Mouse (Mus musculus) ES-Bruce4 (cell line): Measurements from ENCODE around the gene Ccdc13. TPM values are rescaled to one million over a fixed set of nuclear protein-coding genes. Genes with fewer than 3 reads are reported as not detected.

Experiments
- H3K27ac ChIP-seq: 2 replicates; pipeline ENCODE4 v1.5.1; 2012; ENCODE audit warnings: low read length, inconsistent platforms; ENCODE audit not compliant: insufficient read depth
- H3K27me3 ChIP-seq: 2 replicates; pipeline ENCODE4 v1.6.1; 2012; ENCODE audit warnings: mild to moderate bottlenecking, low read length, inconsistent platforms; ENCODE audit not compliant: control insufficient read depth, poor library complexity, insufficient read depth, severe bottlenecking
- H3K36me3 ChIP-seq: 2 replicates; pipeline ENCODE4 v1.6.1; 2012; ENCODE audit warnings: inconsistent platforms, mild to moderate bottlenecking, low read length, moderate library complexity; ENCODE audit not compliant: control insufficient read depth, poor library complexity, insufficient read depth, severe bottlenecking
- H3K4me1 ChIP-seq: one replicate; pipeline ENCODE4 v1.8.1; 2011; ENCODE audit warnings: low read length; ENCODE audit not compliant: control insufficient read depth, insufficient read depth
- H3K4me3 ChIP-seq: 2 replicates; pipeline ENCODE4 v1.5.1; 2011; ENCODE audit warnings: low read depth, mild to moderate bottlenecking, low read length
- H3K9ac ChIP-seq: 2 replicates; pipeline ENCODE4 v1.6.1; 2012; ENCODE audit warnings: low read depth, mild to moderate bottlenecking, inconsistent platforms; ENCODE audit not compliant: poor library complexity, severe bottlenecking
- H3K9me3 ChIP-seq: replicated peaks from 2 replicates; pipeline ENCODE4 v1.6.1; 2012; ENCODE audit warnings: mild to moderate bottlenecking, low read length, inconsistent platforms; ENCODE audit not compliant: control insufficient read depth, poor library complexity, insufficient read depth, severe bottlenecking
- CTCF ChIP-seq: IDR thresholded peaks from one replicate; pipeline ENCODE4 v1.8.1; 2011; ENCODE audit warnings: low read depth, low read length
- EP300 ChIP-seq: IDR thresholded peaks from 2 replicates; pipeline ENCODE4 v1.6.1; 2011; ENCODE audit warnings: low read depth, low read length; ENCODE audit not compliant: insufficient read depth
- POLR2A ChIP-seq: IDR thresholded peaks from one replicate; pipeline ENCODE4 v1.8.1; 2011; ENCODE audit warnings: low read length; ENCODE audit not compliant: insufficient read depth
- polyA plus RNA-seq: library from polyadenylated mRNA; stranded (reverse); fragments of >200 nt; gene quantifications from 2 replicates; pipeline ENCODE4 v1.2.4, GENCODE M21; 2011; ENCODE audit warnings: low read depth; ENCODE audit not compliant: missing spikeins, insufficient read depth, insufficient read length

The Ccdc13 gene
- polyA plus RNA-seq, 1 experiment = 0.85 TPM

GRCm38 (mm10) chr9:121823991-121824390, 15.3 kb downstream of the Ccdc13 start:
- TF ChIP-seq EP300 = no peak
- TF ChIP-seq POLR2A = no peak
- no peak for TF ChIP-seq CTCF
- H3K4me1 ChIP-seq = no peaks in the 10 kb centered on the region
- no peaks in the 10 kb centered on the region for H3K9me3 ChIP-seq
- no peaks in the 10 kb centered on the region for H3K36me3 ChIP-seq
- H3K27ac ChIP-seq = no peak overlapping the region
- no peak overlapping the region for H3K9ac ChIP-seq
- no peaks in the 10 kb centered on the region for H3K27me3 ChIP-seq
- H3K4me3 ChIP-seq = no peak overlapping the region

GRCm38 (mm10) chr9:121823051-121823450, 16.2 kb downstream of the Ccdc13 start:
- Histone ChIP-seq H3K9ac (no peak overlapping the region), H3K4me3 (no peak overlapping the region), H3K27me3 (no peaks in the 10 kb centered on the region), H3K9me3 (no peaks in the 10 kb centered on the region), H3K27ac (no peak overlapping the region), H3K4me1 (no peaks in the 10 kb centered on the region), H3K36me3 (no peaks in the 10 kb centered on the region)
- TF ChIP-seq POLR2A (no peak), CTCF (no peak), EP300 (no peak)

- H3K36me3 ChIP-seq = no peaks in the 10 kb centered on the region
- no peak overlapping the region for H3K9ac ChIP-seq
- H3K4me1 ChIP-seq = no peaks in the 10 kb centered on the region
- no peaks in the 10 kb centered on the region for H3K27me3 ChIP-seq
- H3K9me3 ChIP-seq = no peaks in the 10 kb centered on the region
- TF ChIP-seq POLR2A (no peak), CTCF (no peak), EP300 (no peak)
- no peak overlapping the region for H3K27ac ChIP-seq
- no peak overlapping the region for H3K4me3 ChIP-seq
These were observed 16.7 kb downstream of the Ccdc13 start for GRCm38 (mm10) chr9:121822585-121822991.

GRCm38 (mm10) chr9:121820765-121821164, 18.5 kb downstream of the Ccdc13 start:
- no peak overlapping the region for H3K27ac ChIP-seq
- H3K4me1 ChIP-seq = no peaks in the 10 kb centered on the region
- no peak overlapping the region for H3K9ac ChIP-seq
- no peaks in the 10 kb centered on the region for H3K36me3 ChIP-seq
- H3K4me3 ChIP-seq = no peak overlapping the region
- TF ChIP-seq EP300 = no peak
- TF ChIP-seq CTCF = no peak
- TF ChIP-seq POLR2A = no peak
- no peaks in the 10 kb centered on the region for H3K27me3 ChIP-seq
- H3K9me3 ChIP-seq = no peaks in the 10 kb centered on the region

GRCm38 (mm10) chr9:121819771-121820471, 19.3 kb downstream of the Ccdc13 start:
- no peak overlapping the region for H3K27ac ChIP-seq
- H3K9ac ChIP-seq = no peak overlapping the region
- H3K9me3 ChIP-seq = no peaks in the 10 kb centered on the region
- no peaks in the 10 kb centered on the region for H3K36me3 ChIP-seq
- no peak overlapping the region for H3K4me3 ChIP-seq
- no peaks in the 10 kb centered on the region for H3K4me1 ChIP-seq
- TF ChIP-seq CTCF (no peak), EP300 (no peak), POLR2A (no peak)
- no peaks in the 10 kb centered on the region for H3K27me3 ChIP-seq

GRCm38 (mm10) chr9:121819073-121819770, 20.0 kb downstream of the Ccdc13 start:
- H3K27me3 ChIP-seq = no peaks in the 10 kb centered on the region
- no peak overlapping the region for H3K27ac ChIP-seq
- no peaks in the 10 kb centered on the region for H3K9me3 ChIP-seq
- TF ChIP-seq POLR2A (no peak), CTCF (no peak), EP300 (no peak)
- no peaks in the 10 kb centered on the region for H3K4me1 ChIP-seq
- no peaks in the 10 kb centered on the region for H3K36me3 ChIP-seq
- no peak overlapping the region for H3K4me3 ChIP-seq
- H3K9ac ChIP-seq = no peak overlapping the region
